Mouse (Mus musculus) spleen, adult 12 weeks (tissue): ENCODE measurements at regions not wholly inside any gene's neighbourhood (a gene's known extent, or its start where the extent isn't known, plus 50 kb on each side); places are given as distances from the start of the nearest gene placed in this dataset.

Experiments used
- DNase-seq: peaks from one replicate; pipeline ENCODE4 v3.0.0; 2022; ENCODE audit warnings: low spot score

DNA sequence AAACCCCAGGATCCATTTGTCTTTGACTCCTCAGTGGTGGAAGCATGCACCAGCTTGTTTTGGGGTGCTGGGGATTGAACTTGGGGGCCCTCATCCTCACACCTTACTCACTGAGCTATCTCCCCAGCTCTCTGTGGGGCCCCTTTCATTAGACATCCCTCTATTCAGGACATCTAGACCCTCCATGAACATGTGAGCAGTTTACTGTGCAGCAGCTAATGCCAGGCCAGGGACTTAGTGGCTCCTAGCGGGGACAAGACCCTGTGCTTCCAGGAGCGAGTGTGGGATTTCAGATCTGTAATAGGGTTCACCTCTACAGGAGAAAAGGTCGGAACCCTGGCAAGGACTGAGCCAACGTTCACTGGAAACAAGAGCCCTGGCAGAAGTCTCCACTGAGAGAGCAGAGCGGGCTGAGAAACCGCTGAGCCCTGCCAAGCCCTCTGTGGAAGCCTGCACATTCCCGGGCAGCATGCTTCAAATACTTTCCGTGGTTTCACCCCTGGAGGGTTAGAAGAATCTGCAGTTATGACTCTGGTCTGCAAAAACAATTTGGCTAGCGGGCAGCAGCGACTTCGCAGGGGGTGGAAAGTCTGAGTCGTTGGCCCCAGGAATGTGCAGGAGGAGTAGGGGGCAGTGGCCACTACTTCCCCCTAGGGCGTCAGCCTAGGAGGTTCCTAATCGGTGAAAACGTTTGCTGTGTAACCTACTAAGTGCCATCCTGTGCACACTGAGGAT, 125.6 kb downstream of the Smad6 start:
- DNase-seq, result no peak

DNA sequence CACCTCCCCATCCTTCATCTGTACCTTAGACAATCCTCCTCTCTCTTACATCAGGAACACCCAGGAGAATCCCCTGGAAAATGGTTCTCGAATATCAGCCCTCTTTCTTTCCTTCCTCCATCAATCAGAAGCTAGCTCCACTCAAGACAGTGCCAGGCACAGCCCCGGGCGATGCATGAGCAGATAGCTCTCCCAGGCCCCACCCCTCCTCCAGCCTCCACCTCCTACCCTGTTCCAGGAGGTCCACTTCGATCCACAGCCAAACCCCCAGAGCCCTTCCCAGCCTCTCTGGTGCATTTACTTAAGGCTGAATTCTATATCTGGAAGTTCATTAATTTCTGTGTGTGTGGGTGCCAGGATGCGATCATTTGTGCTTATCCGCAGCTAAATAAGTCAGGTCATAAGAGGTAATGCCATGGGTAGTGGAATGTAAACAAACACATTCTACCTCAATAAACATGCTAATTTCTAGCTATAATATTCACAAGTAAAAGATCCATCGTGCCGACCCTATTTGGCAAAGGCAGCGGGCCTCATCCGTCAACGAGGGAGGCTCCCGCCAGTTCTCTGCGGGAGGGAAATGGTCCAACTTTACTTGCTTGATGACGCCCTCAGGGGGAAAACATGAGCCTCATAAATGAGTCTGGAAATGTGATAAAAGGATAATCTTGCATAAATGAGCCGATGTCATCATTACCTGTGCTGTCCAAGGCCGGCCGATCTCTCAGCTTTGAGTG, 129.5 kb downstream of the Smad6 start:
- no peak for DNase-seq

GRCm38 (mm10) chr9:63890717-63891116, 131.1 kb downstream of the Smad6 start:
- no peak for DNase-seq

DNA sequence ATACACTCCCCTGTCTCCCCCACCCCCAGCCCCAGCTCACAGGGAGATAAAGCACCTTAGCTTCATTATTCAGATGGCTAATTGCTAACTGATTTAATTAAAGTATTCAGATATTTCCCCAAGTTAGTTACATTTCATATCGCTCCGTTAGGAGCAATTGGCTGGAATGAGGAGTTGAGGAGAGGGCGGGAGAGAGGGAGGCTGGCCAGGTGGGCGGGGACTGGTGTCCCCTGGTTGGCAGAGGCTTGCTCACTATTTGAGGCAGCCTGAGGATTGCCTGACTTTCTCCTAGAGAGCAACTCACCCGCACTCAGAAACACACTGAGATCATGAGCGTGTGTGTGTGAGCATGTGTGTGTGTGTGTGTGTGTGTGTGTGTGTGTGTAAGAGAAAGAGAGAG, 131.8 kb upstream of the Smad3 start:
- DNase-seq, result no peak

DNA sequence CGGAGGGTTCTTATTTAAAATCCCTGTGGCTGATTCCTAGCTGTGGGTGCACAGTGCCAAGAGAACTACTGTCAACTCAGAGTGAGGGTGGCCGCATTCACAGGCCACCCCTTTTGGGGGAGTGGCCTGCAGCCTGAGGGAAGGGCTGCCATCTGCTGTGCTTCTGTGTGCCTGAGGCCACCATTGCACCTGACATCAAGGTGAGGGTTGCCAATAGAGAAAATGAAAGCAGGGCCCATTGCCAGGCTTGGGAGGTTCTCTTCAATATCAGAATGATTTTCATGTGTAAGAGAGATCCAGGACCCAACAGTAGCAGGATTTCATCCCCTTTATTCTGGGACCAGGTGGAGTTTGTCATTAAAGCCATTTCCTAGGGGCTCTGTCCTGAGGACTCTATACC, 127.2 kb upstream of the Smad3 start:
- no peak for DNase-seq

DNA sequence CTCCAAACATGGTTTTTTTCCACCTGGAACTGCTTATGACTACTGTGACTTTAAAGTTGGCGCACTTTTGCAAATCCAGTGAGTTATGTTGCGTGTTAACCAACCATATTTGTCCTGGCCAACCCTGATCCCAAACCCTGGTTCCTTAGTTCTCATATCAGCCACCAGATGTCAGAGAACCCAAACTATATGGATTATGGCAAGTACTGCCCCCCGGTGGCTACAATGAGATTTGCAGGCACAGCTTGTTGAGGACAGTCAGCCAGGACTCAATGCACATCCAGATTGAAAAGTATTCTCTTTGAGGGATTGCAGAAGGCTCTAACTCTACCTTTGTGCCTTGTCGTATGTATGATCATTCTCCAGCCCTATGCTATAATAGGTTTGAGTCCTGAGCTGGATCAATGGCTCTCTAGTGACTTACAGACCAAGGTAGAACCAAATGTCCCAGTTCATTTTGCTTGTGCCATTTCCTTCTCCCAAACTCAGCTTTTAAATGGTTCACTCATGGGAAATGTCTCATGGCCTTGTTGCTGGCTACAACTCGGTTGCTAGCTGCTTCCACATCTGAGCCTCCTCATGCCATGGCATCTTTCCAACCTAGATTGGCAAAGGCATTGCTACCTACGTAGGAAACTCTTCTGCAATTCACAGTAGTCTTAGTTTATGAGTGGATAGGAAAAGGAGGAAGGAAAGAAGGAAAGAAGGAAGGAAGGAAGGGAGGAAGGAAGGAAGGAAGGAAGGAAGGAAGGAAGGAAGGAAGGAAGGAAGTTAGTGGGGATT, 126.1 kb upstream of the Smad3 start:
- DNase-seq, result no peak

GRCm38 (mm10) chr9:63881692-63882091, 123.9 kb upstream of the Smad3 start:
- no peak for DNase-seq

- no peak for DNase-seq
Observed at GRCm38 (mm10) chr9:63881261-63881563, 123.4 kb upstream of the Smad3 start.

DNA sequence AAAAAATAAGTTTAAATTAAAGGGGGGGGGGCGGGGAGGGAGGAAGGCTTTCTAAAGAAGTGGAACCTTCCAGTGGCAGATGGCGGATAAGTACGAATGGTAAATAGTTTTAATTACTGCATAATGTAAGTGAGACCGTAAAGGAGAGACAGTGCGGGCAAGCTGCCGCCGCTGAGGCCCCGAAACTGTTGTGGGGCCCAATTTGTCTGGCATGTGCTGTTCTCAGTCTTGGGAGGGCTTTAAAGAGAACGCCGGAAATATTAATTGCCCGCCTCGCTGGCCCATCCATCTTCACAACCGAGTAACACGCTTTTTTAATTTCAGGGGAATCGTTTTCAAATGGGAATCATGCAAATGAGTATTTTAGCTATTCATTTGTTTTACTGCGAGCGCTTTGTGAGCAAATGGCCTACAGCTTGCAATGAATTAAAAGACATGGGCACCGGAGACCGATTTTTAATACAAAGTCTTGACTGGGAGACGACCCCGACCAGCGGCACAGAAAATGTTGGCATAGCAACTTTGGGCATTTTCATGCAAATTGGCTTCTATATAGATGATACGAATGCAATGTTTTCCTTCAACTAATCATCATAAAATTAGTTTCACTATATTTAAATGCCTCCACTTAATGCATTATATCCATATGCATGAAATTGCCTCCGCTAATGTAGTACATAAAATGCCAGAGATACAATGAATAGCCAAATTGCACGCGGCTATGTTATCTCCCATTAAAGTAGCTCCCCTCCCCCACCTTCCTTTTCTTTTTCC, 122.9 kb upstream of the Smad3 start:
- no peak for DNase-seq

GRCm38 (mm10) chr9:63879710-63880428, 122.1 kb upstream of the Smad3 start:
- no peak for DNase-seq

- DNase-seq, result no peak
Observed at GRCm38 (mm10) chr9:63877864-63878263, 120.1 kb upstream of the Smad3 start.

- DNase-seq, result no peak
Observed at GRCm38 (mm10) chr9:63876886-63877285, 119.1 kb upstream of the Smad3 start.

- DNase-seq, result no peak
Observed at GRCm38 (mm10) chr9:63876023-63876422, 118.2 kb upstream of the Smad3 start.

GRCm38 (mm10) chr9:63875193-63875592, 117.4 kb upstream of the Smad3 start:
- DNase-seq, result no peak

- no peak for DNase-seq
Observed at GRCm38 (mm10) chr9:63864350-63864749, 106.6 kb upstream of the Smad3 start.

- DNase-seq, result no peak
Observed at GRCm38 (mm10) chr9:63863328-63863727, 105.5 kb upstream of the Smad3 start.

GRCm38 (mm10) chr9:63862427-63862826, 104.6 kb upstream of the Smad3 start:
- no peak for DNase-seq

GRCm38 (mm10) chr9:63861418-63861817, 103.6 kb upstream of the Smad3 start:
- DNase-seq, result no peak

DNA sequence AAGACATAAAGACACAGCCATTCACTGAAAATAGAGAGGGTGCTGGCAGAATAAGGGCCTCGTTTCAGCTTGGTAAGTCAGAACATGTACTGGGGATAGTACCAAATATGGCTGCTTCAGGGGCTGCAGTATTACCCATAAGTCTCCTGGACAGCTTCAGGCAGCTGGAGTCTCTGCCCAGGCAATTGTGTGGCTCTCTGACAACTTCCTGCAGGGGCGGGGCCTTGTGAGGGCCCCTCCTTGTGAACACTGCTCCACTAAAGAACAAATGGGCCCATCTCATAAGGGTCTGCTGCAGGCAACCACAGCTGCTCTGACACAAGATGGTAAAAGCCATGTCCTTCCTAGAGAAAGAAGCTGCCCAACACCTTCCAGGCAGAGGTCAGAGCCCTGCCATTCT, 102.4 kb upstream of the Smad3 start:
- no peak for DNase-seq

DNA sequence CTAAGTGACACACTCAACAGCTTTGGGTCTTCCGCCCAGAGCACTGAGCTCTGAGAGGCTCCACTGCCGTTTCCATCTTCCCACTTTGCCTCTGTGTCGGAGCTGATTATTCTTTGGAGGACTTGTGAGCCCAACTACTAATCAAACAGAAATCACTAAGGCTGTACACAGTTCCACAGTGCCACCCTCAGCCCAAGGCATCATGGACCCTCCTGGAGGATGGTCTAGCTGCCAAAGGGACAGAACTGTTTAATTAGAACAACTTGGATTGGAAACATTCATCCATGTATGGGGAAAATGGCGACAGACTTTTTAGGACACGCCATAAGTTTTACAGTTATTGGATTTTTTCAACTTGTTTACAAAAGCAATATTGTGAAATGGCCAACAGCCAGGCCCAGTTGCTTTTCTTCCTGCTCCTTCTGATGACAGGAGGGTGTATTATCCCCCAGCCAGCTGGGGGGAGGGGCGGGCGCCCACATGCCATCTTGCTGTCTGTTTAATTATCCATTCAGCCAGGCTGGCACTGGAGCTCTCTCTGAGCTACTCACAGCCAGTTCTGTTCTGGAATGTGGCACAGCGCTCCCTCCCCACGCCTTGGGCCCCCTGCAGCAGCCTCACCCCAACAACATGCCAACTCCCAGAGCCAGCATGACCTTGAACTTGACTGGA, 98.4 kb upstream of the Smad3 start:
- no peak for DNase-seq

- no peak for DNase-seq
Observed at GRCm38 (mm10) chr9:63851809-63852208, 94.0 kb upstream of the Smad3 start.
